ENCODE assay signal across 28 mouse cellular contexts in the genomic region with DNA sequence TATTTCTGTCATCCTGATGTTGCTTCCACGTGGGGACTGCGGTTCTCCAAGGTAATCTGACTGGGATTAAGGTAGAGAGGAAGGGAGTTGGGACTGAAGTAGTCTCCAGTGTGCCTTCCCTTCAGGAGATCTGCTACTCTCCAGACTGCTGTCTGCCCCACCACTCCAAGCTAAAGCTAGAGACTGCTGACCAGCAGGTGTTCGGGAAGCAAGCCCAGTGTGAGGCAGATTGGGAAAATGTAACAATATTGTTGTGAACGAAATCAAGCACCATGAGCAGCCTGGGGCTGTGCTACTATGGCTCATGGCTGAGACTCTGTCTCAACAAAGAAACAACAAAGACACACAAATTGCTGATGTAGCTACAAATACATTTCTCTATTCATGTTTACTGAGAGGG. TPM values are rescaled to one million over a fixed set of nuclear protein-coding genes. Genes with fewer than 3 reads are reported as not detected.
A peak's percentile ranks its signal among the peaks of the same experiment; 100 is the strongest.
DNase-seq lines count a peak whose midpoint lies in the region; ATAC-seq and TF ChIP-seq lines count a peak whose summit lies in the region.
"Had no signal": no experiment of that assay in that cellular context is flagged by ENCODE, and none has a peak within 500 bp of the region (broad histone marks: within the 10 kb centered on the region; RNA-seq: fewer than 3 reads in every experiment).

No protein-coding gene starts in this region.

- intact Hi-C loops in left cerebral cortex, postnatal 4 days (cut with DNase I) = loop anchor here (10.0 kb wide), 1 partner anchor 183 kb away; no protein-coding TSS in a partner anchor
- intact Hi-C loops in left cerebral cortex, postnatal 36 days (cut with DNase I) = no loop called here

- no peak overlapping the region for H3K4me3 ChIP-seq in cerebellum, adult 2 months (replicated peaks; ENCODE audit: insufficient read depth, low read depth, low read length)
- no peak overlapping the region for H3K4me3 ChIP-seq in midbrain, embryonic 15.5 days
- no peak overlapping the region for H3K4me3 ChIP-seq in thymus, adult 2 months (ENCODE audit: control insufficient read depth, insufficient read depth, low read length)
- H3K4me3 ChIP-seq: embryonic facial prominence, embryonic 15.5 days; heart, embryonic 12.5 days; left cerebral cortex, adult 2 months; limb, embryonic 12.5 days; liver, embryonic 12.5 days; myocyte had no signal

- H3K4me1 ChIP-seq in cerebellum, adult 2 months (ENCODE audit: control insufficient read depth, insufficient read depth, low read length) = peaks cover 7% of the 10 kb centered on the region; the same call in 1 of the 2 replicates
- H3K4me1 ChIP-seq in midbrain, embryonic 15.5 days = peaks cover 24% of the 10 kb centered on the region
- no peaks in the 10 kb centered on the region for H3K4me1 ChIP-seq in thymus, adult 2 months (replicated peaks; ENCODE audit: control insufficient read depth, insufficient read depth, low read length)
- H3K4me1 ChIP-seq: embryonic facial prominence, embryonic 15.5 days; heart, embryonic 12.5 days; limb, embryonic 12.5 days; liver, embryonic 12.5 days had no signal

- no peak overlapping the region for H3K9ac ChIP-seq in midbrain, embryonic 15.5 days
- H3K9ac ChIP-seq: embryonic facial prominence, embryonic 15.5 days; heart, embryonic 12.5 days; limb, embryonic 12.5 days; liver, embryonic 12.5 days had no signal

- H3K4me2 ChIP-seq in midbrain, embryonic 15.5 days = no peak overlapping the region
- H3K4me2 ChIP-seq: embryonic facial prominence, embryonic 15.5 days; heart, embryonic 12.5 days; limb, embryonic 12.5 days; liver, embryonic 12.5 days had no signal

- TF ChIP-seq CTCF in cerebellum, adult 2 months (IDR thresholded peaks at IDR 0.05; ENCODE audit: borderline replicate concordance, insufficient read depth, low read depth, low read length) = no peak
- TF ChIP-seq CTCF in thymus, adult 2 months (IDR thresholded peaks at IDR 0.05; ENCODE audit: borderline replicate concordance, control insufficient read depth, extremely low read depth, insufficient read depth, low read length, poor library complexity) = no peak

- DNase-seq in cerebellum, adult 2 months = peak; percentile 63 to 74
- no peak for DNase-seq in cerebellum, adult 8-10 months
- DNase-seq in left cerebral cortex, postnatal 4 days = peak; percentile 69
- DNase-seq in left cerebral cortex, postnatal 36 days (ENCODE audit: low spot score in 2 of 2) = no peak
- DNase-seq in cerebellum, postnatal 14 days = peak; percentile 84
- no peak for DNase-seq in kidney, postnatal 36 days
- DNase-seq in thymus, adult 2 months = no peak
- DNase-seq: adrenal gland, postnatal 36 days; embryo, embryonic 11 days; heart, adult 11 months; heart, postnatal 14 days; kidney, adult 8-10 months; kidney, postnatal 14 days; layer of hippocampus, adult 9-11 months; lung, adult 2 months; spleen, adult 18-20 months had no signal

- TF ChIP-seq POLR2A in cerebellum, adult 2 months (IDR thresholded peaks at IDR 0.05; ENCODE audit: borderline replicate concordance, insufficient read depth, low read length) = no peak
- no peak for TF ChIP-seq POLR2A in thymus, adult 2 months (IDR thresholded peaks at IDR 0.05; ENCODE audit: control insufficient read depth, extremely low read depth, insufficient read depth, low read length, poor library complexity)

- WGBS in cerebellum, adult 2 months = 7% methylated on average over 4 of the region's 4 CpGs
- 41% methylated on average over 4 of the region's 4 CpGs for WGBS in midbrain, embryonic 15.5 days
- 76% methylated on average over 4 of the region's 4 CpGs for WGBS in thymus, adult 2 months

- peaks cover 14% of the 10 kb centered on the region for H3K36me3 ChIP-seq in midbrain, embryonic 15.5 days (replicated peaks)
- H3K36me3 ChIP-seq in thymus, adult 2 months (ENCODE audit: control insufficient read depth, insufficient read depth, low read length) = no peaks in the 10 kb centered on the region
- H3K36me3 ChIP-seq: embryonic facial prominence, embryonic 15.5 days; G1E; heart, embryonic 12.5 days; limb, embryonic 12.5 days; liver, embryonic 12.5 days had no signal

- H3K9me3 ChIP-seq in midbrain, embryonic 15.5 days = no peaks in the 10 kb centered on the region
- H3K9me3 ChIP-seq: embryonic facial prominence, embryonic 15.5 days; G1E; limb, embryonic 12.5 days; liver, embryonic 12.5 days had no signal

- no peak overlapping the region for H3K27ac ChIP-seq in cerebellum, adult 2 months (ENCODE audit: insufficient read depth, low read length)
- peak overlapping the region; percentile 76 for H3K27ac ChIP-seq in midbrain, embryonic 15.5 days
- H3K27ac ChIP-seq in thymus, adult 2 months (ENCODE audit: control insufficient read depth, insufficient read depth, low read length) = no peak overlapping the region
- H3K27ac ChIP-seq: embryonic facial prominence, embryonic 15.5 days; left cerebral cortex, adult 2 months; limb, embryonic 12.5 days; liver, embryonic 12.5 days had no signal

- no peak for ATAC-seq in midbrain, embryonic 15.5 days (replicated peaks)
- ATAC-seq: inflammation-experienced regulatory T-cells, adult 6 months; liver, embryonic 12.5 days had no signal

- no peaks in the 10 kb centered on the region for H3K27me3 ChIP-seq in cerebellum, adult 2 months (ENCODE audit: control insufficient read depth, insufficient read depth, low read length)
- 0 out of 2 replicates have a peak, but pooled peaks cover 10% of the 10 kb centered on the region for H3K27me3 ChIP-seq in midbrain, embryonic 15.5 days (replicated peaks)
- H3K27me3 ChIP-seq in thymus, adult 2 months (ENCODE audit: control insufficient read depth, insufficient read depth, low read length) = no peaks in the 10 kb centered on the region

RNA-seq across cellular contexts. Expression of a gene that starts 23.4 kb away (rescaled TPM):
- 87.9 and 92.7 TPM in 2 replicates for polyA plus RNA-seq in cerebellum, adult 2 months (2012; rRNA removed)
- total RNA-seq in left cerebral cortex, postnatal 4 days (2021) = 100 to 1,000 TPM; 130 to 134 TPM
- total RNA-seq in left cerebral cortex, postnatal 36 days (2021) = 100 to 1,000 TPM; 161 to 181 TPM
- polyA plus RNA-seq in midbrain, embryonic 15.5 days (2015; fragmentation: Nextera tagmentation; extraction: Ambion mirVana) = 124 and 132 TPM in 2 replicates
- 0.05 and 0.67 TPM in 2 replicates for polyA plus RNA-seq in thymus, adult 2 months (2012; rRNA removed)
- total RNA-seq: megakaryocyte-erythroid progenitor cell, adult 5-6 weeks had no signal
- polyA plus RNA-seq: G1E; inflammation-experienced regulatory T-cells, adult 6 months had no signal

RNA-seq across cellular contexts. Expression of a gene that starts 31.2 kb away (rescaled TPM):
- not detected in 2 replicates for polyA plus RNA-seq in cerebellum, adult 2 months (2012; rRNA removed)
- total RNA-seq in left cerebral cortex, postnatal 4 days (2021) = not detected
- total RNA-seq in left cerebral cortex, postnatal 36 days (2021) = not detected
- polyA plus RNA-seq in midbrain, embryonic 15.5 days (2015; fragmentation: Nextera tagmentation; extraction: Ambion mirVana) = 1.3 and 1.5 TPM in 2 replicates
- 0.07 TPM in 1 of 2 replicates, not detected in the other for polyA plus RNA-seq in thymus, adult 2 months (2012; rRNA removed)
- total RNA-seq: adrenal gland, postnatal 36 days; gastrocnemius, adult 8-10 months; heart, postnatal 14 days; left cerebral cortex, adult 2 months; megakaryocyte-erythroid progenitor cell, adult 5-6 weeks had no signal
- polyA plus RNA-seq: embryonic facial prominence, embryonic 15.5 days; G1E; heart, embryonic 12.5 days; inflammation-experienced regulatory T-cells, adult 6 months; limb, embryonic 12.5 days; liver, embryonic 12.5 days; lung, adult 2 months; myocyte; stomach, embryonic 14.5 days had no signal

Comparison
In these comparisons a context has a peak if more than half of its experiments do, and no peak if none do; other contexts are left out.
1. DNase-seq: peak in cerebellum, adult 2 months (2 of 2), left cerebral cortex, postnatal 4 days (single experiment) and cerebellum, postnatal 14 days (2 of 2); none in cerebellum, adult 8-10 months (single experiment), left cerebral cortex, postnatal 36 days (0 of 2), kidney, postnatal 36 days (0 of 2) and thymus, adult 2 months (single experiment).
2. RNA of a gene that starts 23.4 kb away (polyA plus RNA-seq): 124 to 132 TPM in midbrain, embryonic 15.5 days and 87.9 to 92.7 TPM in cerebellum, adult 2 months; 0.05 to 0.67 TPM in thymus, adult 2 months; every median in the first group is over 10 times any median in the second.